Mouse (Mus musculus): ENCODE measurements around the gene Rbbp9. TPM values are rescaled to one million over a fixed set of nuclear protein-coding genes. Genes with fewer than 3 reads are reported as not detected.

The Rbbp9 gene
- 6.4 and 13.8 TPM in 2 replicates for polyA plus RNA-seq (2012; rRNA removed; ENCODE audit: low replicate concordance)

DNA sequence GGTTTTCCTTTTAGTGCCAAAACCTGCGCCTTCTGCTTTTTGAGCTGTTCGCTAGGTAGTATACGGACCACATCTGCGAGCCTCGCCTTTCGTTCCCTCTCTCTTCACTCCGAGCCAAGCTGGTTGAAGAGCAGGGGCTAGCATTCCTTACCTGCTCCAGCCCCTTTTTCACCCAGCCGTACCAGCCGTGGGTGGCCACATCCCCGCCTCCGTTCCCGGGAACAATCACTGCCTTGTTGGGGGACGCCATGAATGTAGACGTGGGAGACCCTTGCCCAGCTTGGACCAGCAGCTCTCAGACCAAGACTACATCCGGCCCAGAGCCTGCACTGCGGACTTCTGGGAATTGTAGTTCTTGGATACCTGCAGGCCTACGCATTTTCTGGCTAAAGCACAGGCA, at the start of gene Rbbp9:
Gene Rbbp9 (minus strand): TSS at position 341 of the 400 bp plus-strand sequence.

DNA sequence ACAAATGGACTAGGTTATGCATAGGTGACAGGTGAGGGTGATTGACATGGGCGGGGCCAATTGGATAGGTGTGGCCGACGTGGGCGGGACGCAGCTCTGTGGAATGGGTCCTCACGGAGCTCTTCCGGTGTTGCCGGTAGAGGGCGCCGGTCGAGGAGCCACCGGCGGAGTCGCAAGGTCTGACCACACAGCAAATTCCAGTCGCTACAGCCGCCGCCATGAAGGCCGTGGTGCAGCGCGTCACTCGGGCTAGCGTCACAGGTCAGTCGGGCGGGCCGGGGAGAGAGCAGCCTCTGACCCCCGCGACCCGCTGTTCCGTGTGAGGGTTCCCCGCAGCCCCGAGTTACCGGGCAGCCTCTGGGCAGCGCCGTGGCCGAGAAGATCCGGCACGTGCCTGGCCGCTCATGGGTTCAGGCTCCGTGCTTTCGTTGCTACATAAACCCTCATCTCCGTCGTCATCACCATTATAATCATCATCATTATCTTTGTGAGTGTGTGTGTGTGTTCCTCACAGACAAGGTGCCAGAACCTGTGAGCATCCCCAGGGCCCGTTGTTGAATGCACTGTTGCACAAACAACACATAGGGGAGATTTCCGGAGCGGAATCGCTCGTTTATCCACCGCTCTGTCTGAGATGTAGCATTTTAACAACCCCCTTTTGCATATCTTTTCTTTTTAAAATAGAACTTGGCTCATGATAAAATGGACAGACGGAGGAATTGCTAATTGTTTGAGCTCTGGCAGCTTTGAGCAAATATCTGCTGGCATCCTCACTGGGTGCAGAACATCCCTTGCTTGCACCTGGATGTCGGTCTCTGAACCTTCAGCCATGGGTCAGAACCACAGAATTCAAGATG, 49.4 kb upstream of the Rbbp9 start, which contains the start of gene Dtd1:
Gene Dtd1 (plus strand): TSS at position 67 of the 857 bp plus-strand sequence.

DNA sequence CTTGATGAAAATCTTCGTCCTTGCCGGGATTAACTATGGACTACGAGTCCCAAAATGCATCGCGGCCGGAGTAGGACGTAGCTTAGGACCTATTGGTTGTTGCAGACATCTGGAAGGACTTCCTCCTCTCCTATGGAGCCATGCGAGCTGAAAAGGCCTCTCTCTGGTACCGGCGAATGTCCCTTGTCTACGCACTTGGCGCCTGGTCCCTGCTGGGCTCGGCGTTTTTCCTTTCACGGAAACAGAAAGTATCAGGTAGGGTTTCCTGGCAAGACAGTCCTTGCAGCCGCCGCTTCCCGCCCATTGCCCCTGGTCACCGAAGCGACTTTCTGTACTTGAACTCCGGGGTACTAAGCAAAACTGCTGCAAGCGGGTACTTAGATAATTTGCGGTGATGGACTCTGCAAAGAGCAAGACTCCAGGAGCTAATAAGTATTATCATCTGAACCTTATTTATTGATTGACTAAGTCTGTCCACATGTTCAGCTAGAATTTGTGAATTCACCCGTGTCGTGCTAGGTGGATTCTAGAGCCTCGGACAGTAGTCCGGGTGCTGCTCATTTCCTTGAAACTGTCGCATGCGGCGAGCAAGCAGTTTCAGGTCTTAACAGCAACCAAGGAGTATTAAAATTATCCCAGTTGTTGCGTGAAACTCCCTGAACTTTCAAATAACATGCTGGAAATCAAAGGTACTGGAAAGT, 43.4 kb upstream of the Rbbp9 start, which contains the start of gene Smim26:
Gene Smim26 (plus strand): TSS at position 104 of the 701 bp plus-strand sequence.

DNA sequence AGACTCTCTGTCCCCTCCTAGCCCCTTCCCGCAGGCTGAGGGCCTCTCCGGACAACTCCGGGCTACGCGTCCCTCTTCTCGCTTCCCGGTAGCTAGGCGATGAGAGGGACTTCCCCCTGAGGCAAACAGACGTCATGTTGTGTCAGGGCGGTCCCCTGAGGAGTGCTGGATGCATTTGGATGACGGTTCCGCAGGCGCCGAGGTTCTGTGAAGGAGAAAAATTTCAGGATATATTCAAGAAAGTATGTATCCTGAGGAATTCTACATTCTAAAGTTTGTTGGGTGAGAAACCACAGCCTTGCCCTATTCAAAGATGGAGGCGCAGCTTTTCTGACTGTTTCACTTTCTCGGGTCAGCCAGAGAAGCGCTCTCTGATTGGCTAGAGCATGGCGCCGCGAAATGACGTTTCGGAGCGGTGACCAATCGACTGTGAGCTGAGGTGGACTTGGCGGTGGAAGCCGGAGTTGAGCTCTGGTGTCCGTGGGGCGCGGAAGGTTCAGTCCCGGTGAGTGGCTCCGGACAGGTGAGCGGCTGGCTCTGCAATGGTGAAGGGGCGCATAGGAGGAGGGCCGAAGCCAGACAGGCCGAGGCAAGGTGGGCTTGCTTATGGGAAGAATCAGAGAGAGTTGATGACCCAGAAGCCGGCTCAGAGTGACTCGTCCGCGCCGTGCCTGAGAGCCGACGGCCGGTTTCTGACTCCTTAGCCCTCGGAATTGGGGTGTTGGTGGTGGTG, 5.3 kb upstream of the Rbbp9 start, which contains the start of gene Sec23b:
Gene Sec23b (plus strand): TSS at position 410 of the 733 bp plus-strand sequence.

DNA sequence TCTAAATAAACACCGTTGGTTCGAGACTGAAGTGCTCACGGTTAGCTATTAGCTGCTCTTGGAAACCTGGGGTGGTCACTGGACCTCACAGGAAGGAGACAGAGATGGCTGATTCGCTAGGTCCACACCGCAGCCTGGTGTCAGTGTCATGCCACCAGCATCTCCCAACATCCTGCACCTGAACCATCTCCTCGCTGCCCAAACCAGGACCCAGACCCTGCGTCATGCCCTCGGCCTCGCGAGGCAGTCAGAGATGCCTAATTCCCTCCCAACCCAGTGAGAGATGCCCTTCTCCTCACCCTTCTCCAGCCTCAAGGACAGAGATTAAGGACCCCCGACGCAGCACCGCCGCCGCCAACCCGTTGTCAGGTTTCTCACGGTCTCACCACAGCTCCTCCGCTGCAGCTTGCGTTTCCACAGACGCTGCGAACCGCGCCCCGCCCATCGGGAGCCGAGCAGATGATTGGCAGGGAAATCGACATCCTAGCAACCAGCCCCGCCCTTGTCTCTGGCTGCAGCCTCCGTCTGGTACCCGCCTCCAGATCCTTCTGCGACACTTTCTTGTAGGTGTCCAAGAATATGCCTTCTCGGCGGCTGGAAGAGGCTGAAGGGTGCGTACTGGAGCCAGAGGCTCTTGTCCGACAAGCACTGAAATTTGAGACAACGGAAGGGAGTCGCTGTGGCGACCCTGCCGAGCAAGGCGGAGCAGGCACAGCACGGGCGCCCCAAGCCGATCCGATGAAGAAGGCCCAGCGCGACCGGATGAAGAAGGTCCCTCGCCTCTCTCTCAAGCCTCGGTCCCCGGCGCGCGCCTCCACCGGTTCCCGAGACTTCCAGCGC, 23.5 kb downstream of the Rbbp9 start, which contains the start of the genes Dzank1 and Polr3f:
Gene Dzank1 (minus strand): TSS at position 434 of the 840 bp plus-strand sequence.
Gene Polr3f (plus strand): TSS at position 738 of the 840 bp plus-strand sequence.

Other genes with a start within 250 kb of the Rbbp9 start
- gene Ovol2, start 218.7 kb downstream of the Rbbp9 start, polyA plus RNA-seq (2012; rRNA removed; ENCODE audit: low replicate concordance), result 1.0 and 1.4 TPM in 2 replicates
- 18.7 and 31.5 TPM in 2 replicates for gene Kat14, start 181.9 kb downstream of the Rbbp9 start, polyA plus RNA-seq (2012; rRNA removed; ENCODE audit: low replicate concordance)
- gene Pet117, start 181.9 kb downstream of the Rbbp9 start, polyA plus RNA-seq (2012; rRNA removed; ENCODE audit: low replicate concordance), result not detected in 2 replicates
- 0.26 and 0.65 TPM in 2 replicates for gene Dzank1, start 23.5 kb downstream of the Rbbp9 start, polyA plus RNA-seq (2012; rRNA removed; ENCODE audit: low replicate concordance)
- gene Polr3f, start 23.2 kb downstream of the Rbbp9 start, polyA plus RNA-seq (2012; rRNA removed; ENCODE audit: low replicate concordance), result 3.8 and 7.9 TPM in 2 replicates
- gene Sec23b, start 5.4 kb upstream of the Rbbp9 start, polyA plus RNA-seq (2012; rRNA removed; ENCODE audit: low replicate concordance), result 26.5 and 44.2 TPM in 2 replicates
- 0.69 and 8.1 TPM in 2 replicates for gene Smim26, start 43.2 kb upstream of the Rbbp9 start, polyA plus RNA-seq (2012; rRNA removed; ENCODE audit: low replicate concordance)
- 7.1 and 14.4 TPM in 2 replicates for gene Dtd1, start 49.0 kb upstream of the Rbbp9 start, polyA plus RNA-seq (2012; rRNA removed; ENCODE audit: low replicate concordance)